In genomic region chr17:65666388-65667161, GRCm38 (mm10) we compare ENCODE assay signal across 11 mouse cellular contexts. TPM values are rescaled to one million over a fixed set of nuclear protein-coding genes. Genes with fewer than 3 reads are reported as not detected.
DNase-seq lines count a peak whose midpoint lies in the region; ATAC-seq and TF ChIP-seq lines count a peak whose summit lies in the region.
"Had no signal": no experiment of that assay in that cellular context is flagged by ENCODE, and none has a peak within 500 bp of the region (broad histone marks: within the 10 kb centered on the region; RNA-seq: fewer than 3 reads in every experiment).

No protein-coding gene starts in this region.

- peak overlapping the region; percentile 38 for H3K9ac ChIP-seq in liver, adult 2 months (ENCODE audit: low read depth, low read length)
- H3K9ac ChIP-seq in stomach, embryonic 16.5 days (ENCODE audit: low read length) = no peak overlapping the region
- H3K9ac ChIP-seq: hindbrain, embryonic 14.5 days had no signal

- H3K9me3 ChIP-seq in stomach, embryonic 16.5 days (replicated peaks; ENCODE audit: control insufficient read depth, low read length) = no peaks in the 10 kb centered on the region

- no peaks in the 10 kb centered on the region for H3K27me3 ChIP-seq in liver, adult 2 months (ENCODE audit: control insufficient read depth, insufficient read depth, low read length)
- H3K27me3 ChIP-seq in stomach, embryonic 16.5 days (ENCODE audit: control insufficient read depth, insufficient read depth, low read length) = no peaks in the 10 kb centered on the region

- WGBS in liver, adult 2 months = 26% methylated on average over 17 of the region's 17 CpGs
- WGBS in stomach, embryonic 16.5 days = 44% methylated on average over 17 of the region's 17 CpGs

- peak; percentile 48; the same call in 1 of the 2 replicates for ATAC-seq in stomach, embryonic 16.5 days (ENCODE audit: insufficient read depth, low FRiP score)

- peak; percentile 74 for DNase-seq in liver, adult 2 months (ENCODE audit: extremely low read depth, low read depth, low spot score)
- no peak for DNase-seq in liver
- DNase-seq in heart, postnatal 4 days = peak; percentile 74
- peak; percentile 64 to 84 for DNase-seq in kidney, postnatal 25 days
- DNase-seq in cerebellum, adult 9-11 months = no peak
- DNase-seq in gastrocnemius, postnatal 14 days = no peak
- no peak for DNase-seq in left cerebral cortex, adult 9 months (ENCODE audit: low spot score in 2 of 2)
- DNase-seq: thymus, adult 18-20 months had no signal

- intact Hi-C loops in gastrocnemius, postnatal 14 days (cut with DNase I; ENCODE audit: low total_unique reads) = no loop called here

- no peak for TF ChIP-seq CTCF in liver, adult 2 months (IDR thresholded peaks at IDR 0.05; ENCODE audit: low read depth, low read length)

- peaks cover 11% of the 10 kb centered on the region for H3K4me1 ChIP-seq in liver, adult 2 months (ENCODE audit: control insufficient read depth, insufficient read depth, low read length)
- H3K4me1 ChIP-seq in stomach, embryonic 16.5 days (ENCODE audit: control insufficient read depth, insufficient read depth, low read length) = peaks cover 12% of the 10 kb centered on the region

- H3K27ac ChIP-seq in liver, adult 2 months (replicated peaks; ENCODE audit: insufficient read depth, low read depth, low read length) = peak overlapping the region; percentile 40
- H3K27ac ChIP-seq in stomach, embryonic 16.5 days (ENCODE audit: low read length) = peak overlapping the region; percentile 47; the same call in 1 of the 2 replicates
- H3K27ac ChIP-seq: hindbrain, embryonic 14.5 days had no signal

- H3K79me2 ChIP-seq in liver, adult 2 months (ENCODE audit: control insufficient read depth, insufficient read depth, low read length) = no peaks in the 10 kb centered on the region

- TF ChIP-seq POLR2A in liver, adult 2 months (IDR thresholded peaks at IDR 0.05; ENCODE audit: extremely low read depth, insufficient read depth, low read length) = no peak

- no peak overlapping the region for H3K4me3 ChIP-seq in liver, adult 2 months (ENCODE audit: insufficient read depth, low read depth, low read length)
- H3K4me3 ChIP-seq in stomach, embryonic 16.5 days (replicated peaks; ENCODE audit: low read length) = no peak overlapping the region

- no peaks in the 10 kb centered on the region for H3K36me3 ChIP-seq in liver, adult 2 months (ENCODE audit: control insufficient read depth, insufficient read depth, low read length)
- H3K36me3 ChIP-seq in stomach, embryonic 16.5 days (ENCODE audit: control insufficient read depth, insufficient read depth, low read length) = no peaks in the 10 kb centered on the region

- H3K4me2 ChIP-seq in stomach, embryonic 16.5 days (ENCODE audit: low read depth, low read length) = no peak overlapping the region; the same call in 1 of the 2 replicates
- H3K4me2 ChIP-seq: hindbrain, embryonic 14.5 days had no signal

RNA-seq across cellular contexts. Expression of gene Txndc2, which starts 24.6 kb away (rescaled TPM):
- not detected in 2 replicates for total RNA-seq in liver, adult 2 months (2014; rRNA removed)
- polyA plus RNA-seq in liver, adult 2 months (2012; rRNA removed) = not detected in 2 replicates
- total RNA-seq in heart, postnatal 4 days (2021) = under 1 TPM; 0.14 to 0.47 TPM
- polyA plus RNA-seq in stomach, embryonic 16.5 days (2015; fragmentation: Nextera tagmentation; extraction: Ambion mirVana) = not detected in 2 replicates
- total RNA-seq in gastrocnemius, postnatal 14 days (2021) = not detected
- total RNA-seq: megakaryocyte, adult 5-6 weeks had no signal

RNA-seq across cellular contexts. Expression of gene Vapa, which starts 53.2 kb away (rescaled TPM):
- 48.9 and 51.7 TPM in 2 replicates for total RNA-seq in liver, adult 2 months (2014; rRNA removed)
- 17.9 and 19.0 TPM in 2 replicates for polyA plus RNA-seq in liver, adult 2 months (2012; rRNA removed)
- 100 to 1,000 TPM; 109 to 111 TPM for total RNA-seq in heart, postnatal 4 days (2021)
- polyA plus RNA-seq in stomach, embryonic 16.5 days (2015; fragmentation: Nextera tagmentation; extraction: Ambion mirVana) = 155 and 158 TPM in 2 replicates
- total RNA-seq in gastrocnemius, postnatal 14 days (2021) = 100 to 1,000 TPM; 121 to 126 TPM

Comparison
In these comparisons a context has a peak if more than half of its experiments do, and no peak if none do; other contexts are left out.
1. DNase-seq: peak in liver, adult 2 months (single experiment), heart, postnatal 4 days (single experiment) and kidney, postnatal 25 days (2 of 2); none in liver (single experiment), cerebellum, adult 9-11 months (single experiment), gastrocnemius, postnatal 14 days (single experiment) and left cerebral cortex, adult 9 months (0 of 2).